Mouse (Mus musculus): Measurements from ENCODE around the gene Wwox.

Gene Wwox

DNA sequence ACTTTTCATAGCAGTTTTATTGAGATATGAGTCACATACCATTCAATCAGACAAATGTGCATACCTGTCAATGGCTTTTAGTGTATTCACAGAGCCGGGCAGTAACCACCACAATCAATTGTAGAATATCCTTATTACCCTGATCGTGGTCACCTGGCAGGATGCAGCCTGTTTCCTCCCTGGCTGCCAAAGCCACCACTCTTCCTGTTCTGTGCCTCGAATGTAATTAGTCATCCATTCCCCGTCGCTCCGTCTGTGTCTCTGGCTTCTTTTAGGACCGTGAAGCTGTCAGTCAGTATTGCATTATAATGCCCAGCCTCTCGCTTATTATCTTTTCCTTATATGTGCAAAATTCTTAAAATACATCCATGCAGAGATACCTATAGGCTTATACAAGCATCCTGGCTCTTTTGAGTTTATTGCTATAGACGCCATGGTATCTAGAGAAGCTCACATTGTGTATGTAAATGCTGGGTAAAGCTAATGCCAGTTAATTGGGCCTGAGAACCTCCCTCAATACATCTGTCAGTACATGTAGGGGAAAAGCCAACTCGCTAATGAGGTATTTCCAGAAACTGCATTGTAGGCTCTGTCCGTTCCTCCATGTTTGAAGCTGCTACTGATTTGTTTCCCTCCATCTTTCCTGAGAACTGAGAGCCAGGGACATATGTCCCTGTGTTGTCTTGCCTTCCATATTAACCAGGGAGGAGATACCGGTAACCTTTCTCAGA, 303.9 kb downstream of the Wwox start:
- no peak for DNase-seq (ENCODE audit: low read depth, low spot score)

- DNase-seq (ENCODE audit: low read depth, low spot score): no peak
Observed at GRCm38 (mm10) chr8:114746373-114746772, 306.9 kb downstream of the Wwox start.

- no peak for DNase-seq (ENCODE audit: low read depth, low spot score)
Observed at GRCm38 (mm10) chr8:114751376-114752135, 312.1 kb downstream of the Wwox start.

GRCm38 (mm10) chr8:114759621-114760020, 320.2 kb downstream of the Wwox start:
- no peak for DNase-seq (ENCODE audit: low read depth, low spot score)

DNA sequence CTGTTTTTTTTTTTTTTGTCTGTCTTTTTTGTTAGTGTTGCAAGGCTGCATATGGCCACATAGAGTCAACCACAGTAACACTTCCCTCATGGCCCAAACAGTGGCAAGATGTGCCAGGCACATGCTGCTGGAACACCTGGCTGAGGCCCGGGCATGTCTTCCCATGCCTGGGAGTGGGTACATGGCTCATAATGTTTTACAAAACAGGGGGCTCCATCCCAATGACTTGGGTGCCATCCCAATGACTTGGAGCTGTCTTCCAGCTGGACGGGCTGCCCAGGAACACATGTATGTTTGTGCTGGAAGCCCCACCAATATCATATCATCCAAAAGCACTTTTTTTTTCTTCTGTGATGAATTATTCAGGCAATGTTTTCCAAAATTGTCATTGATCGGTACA, 329.1 kb downstream of the Wwox start:
- no peak for DNase-seq (ENCODE audit: low read depth, low spot score)

GRCm38 (mm10) chr8:114770856-114771776, 331.7 kb downstream of the Wwox start:
- no peak for DNase-seq (ENCODE audit: low read depth, low spot score)

DNA sequence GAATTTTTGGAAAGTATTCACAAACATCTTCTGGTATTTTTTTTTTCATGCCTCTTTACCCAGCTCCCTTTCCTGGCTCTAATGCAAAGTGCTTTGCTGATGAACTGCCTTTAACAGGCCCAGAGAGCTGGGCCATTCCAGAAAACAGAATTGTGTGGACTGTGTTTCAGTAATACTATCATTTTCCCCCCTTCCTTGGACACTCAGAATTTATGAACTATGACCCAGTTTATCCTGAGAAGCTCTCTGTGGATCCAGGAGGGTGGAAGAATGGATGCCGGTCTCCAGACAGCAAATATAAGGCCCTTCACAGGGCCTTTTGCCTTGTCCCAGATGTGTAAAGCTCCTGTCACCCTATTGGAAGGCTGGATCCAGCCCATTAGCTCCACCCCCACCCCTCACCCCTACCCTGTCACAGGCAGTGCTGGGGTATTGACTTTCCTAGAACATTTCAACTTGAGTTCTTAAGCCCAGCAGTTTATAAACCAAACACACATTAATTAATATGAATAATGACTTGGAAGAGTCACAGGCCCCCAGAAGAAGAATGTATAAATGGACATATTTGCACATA, 332.9 kb downstream of the Wwox start:
- no peak for DNase-seq (ENCODE audit: low read depth, low spot score)

- DNase-seq (ENCODE audit: low read depth, low spot score): no peak
Observed at GRCm38 (mm10) chr8:114773461-114774414, 334.3 kb downstream of the Wwox start.

DNA sequence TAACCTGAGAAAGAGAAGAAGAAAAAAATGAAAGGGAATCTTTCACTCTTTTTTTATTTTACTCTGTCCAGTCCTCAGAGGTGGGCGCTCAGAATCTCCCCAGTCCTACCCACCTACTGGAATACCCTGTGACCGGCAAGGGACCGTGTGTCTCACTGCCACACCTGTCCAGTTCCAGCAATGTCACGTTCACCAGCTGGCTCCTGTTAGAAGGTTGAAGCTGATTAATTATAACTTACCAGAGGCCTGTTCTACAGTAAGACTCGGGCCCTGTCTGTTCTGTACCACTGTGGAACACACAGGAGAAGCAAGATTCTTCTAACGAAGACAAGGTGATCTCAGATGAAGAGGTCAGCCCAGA, 334.9 kb downstream of the Wwox start:
- no peak for DNase-seq (ENCODE audit: low read depth, low spot score)

GRCm38 (mm10) chr8:114775543-114775942, 336.1 kb downstream of the Wwox start:
- DNase-seq (ENCODE audit: low read depth, low spot score): no peak

GRCm38 (mm10) chr8:114776696-114777095, 337.2 kb downstream of the Wwox start:
- DNase-seq (ENCODE audit: low read depth, low spot score): no peak

DNA sequence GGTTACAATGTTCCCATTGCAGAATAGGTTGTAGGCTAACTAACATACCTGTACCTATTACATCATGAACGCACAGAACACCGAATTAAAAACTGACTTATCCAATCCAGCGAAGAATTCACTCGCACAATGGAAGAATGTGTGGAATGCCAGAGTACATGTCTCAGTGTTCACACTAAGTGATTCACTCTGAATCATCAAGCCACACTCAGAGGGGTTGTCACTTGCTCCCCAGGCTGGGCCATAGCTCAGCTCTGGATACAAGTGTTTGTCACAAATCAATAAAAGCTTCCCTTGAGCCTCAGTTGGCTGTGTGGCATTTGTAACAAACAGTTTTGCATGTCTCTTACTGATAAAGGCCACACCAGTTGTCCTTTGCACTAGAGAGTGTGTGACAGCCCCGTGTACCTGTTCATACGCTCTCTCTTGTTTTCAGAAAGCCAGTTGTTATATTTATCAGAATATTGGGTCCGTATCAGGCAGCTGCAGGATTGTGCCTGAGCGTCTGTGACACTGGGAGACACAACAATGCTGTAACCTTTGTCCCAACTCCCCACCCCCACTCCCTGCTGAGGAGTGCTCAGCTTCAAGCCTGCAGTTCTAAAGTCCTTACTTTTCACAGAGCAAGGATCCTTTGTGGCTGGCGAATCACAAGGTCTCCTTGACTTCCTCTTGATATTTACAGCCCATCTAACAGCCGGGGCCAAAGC, 338.0 kb downstream of the Wwox start:
- no peak for DNase-seq (ENCODE audit: low read depth, low spot score)

GRCm38 (mm10) chr8:114779002-114779401, 339.5 kb downstream of the Wwox start:
- DNase-seq (ENCODE audit: low read depth, low spot score): no peak

- no peak for DNase-seq (ENCODE audit: low read depth, low spot score)
Observed at GRCm38 (mm10) chr8:114783321-114783720, 343.9 kb downstream of the Wwox start.

DNA sequence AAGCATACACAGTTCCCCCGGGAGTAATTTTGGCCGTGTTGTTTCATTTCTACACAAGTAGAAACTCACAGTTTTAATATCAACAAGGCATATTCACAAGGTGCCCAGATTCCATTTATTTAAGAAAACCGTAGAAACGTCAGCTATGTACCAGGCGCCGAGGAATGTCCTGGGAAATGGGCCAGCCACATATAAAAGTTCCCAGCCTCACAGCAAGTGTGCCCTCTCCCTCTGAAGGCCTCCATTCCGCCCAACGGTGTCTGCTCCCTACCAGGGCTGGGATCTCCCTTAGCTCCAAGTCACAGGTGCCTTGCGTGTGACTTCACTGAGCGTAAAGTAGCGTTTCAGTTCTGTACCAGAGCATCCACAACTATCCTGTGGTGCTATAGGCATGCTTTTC, 346.4 kb downstream of the Wwox start:
- DNase-seq (ENCODE audit: low read depth, low spot score): no peak

GRCm38 (mm10) chr8:114789616-114790015, 350.2 kb downstream of the Wwox start:
- DNase-seq (ENCODE audit: low read depth, low spot score): no peak

- DNase-seq (ENCODE audit: low read depth, low spot score): no peak
Observed at GRCm38 (mm10) chr8:114790754-114791153, 351.3 kb downstream of the Wwox start.

GRCm38 (mm10) chr8:114793682-114794081, 354.2 kb downstream of the Wwox start:
- DNase-seq (ENCODE audit: low read depth, low spot score): no peak

DNA sequence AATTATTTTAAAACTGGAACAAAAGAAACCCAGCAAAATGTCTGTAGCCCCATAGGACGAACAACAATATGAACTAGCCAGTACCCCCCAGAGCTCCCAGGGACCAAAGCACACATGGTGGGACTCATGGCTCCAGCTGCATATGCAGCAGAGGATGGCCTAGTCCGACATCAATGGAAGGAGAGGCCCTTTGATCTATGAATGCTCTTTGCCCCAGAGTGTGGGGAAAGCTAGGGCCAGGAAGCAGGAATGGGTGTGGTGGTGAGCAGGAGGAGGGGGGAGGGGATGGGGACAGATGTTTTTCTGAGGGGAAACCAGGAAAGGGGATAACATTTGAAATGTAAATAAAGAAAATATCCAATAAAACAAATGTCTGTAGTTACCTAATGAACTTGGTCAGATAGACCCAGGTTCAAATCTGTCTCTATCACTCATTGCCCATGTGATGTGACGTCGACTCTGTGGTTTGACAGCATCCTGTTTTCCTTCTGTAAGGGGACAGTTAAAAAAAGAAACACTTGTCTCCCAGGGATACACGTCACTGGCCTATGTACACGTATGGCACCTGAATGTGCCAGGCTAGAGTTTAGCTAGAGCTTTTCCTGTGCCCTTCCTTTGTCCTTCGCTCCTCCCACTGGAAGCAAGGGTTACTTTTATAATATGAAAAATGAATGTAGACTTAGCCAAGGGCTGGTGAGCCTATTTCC, 362.1 kb downstream of the Wwox start:
- DNase-seq (ENCODE audit: low read depth, low spot score): no peak

Data from WW6 (cell line).